Mouse (Mus musculus) stomach, postnatal 0 days (tissue): Measurements from ENCODE around the gene Ttll7.

Source experiments
- CTCF ChIP-seq: IDR thresholded peaks from 2 replicates; pipeline ENCODE4 v1.5.1; 2016; ENCODE audit warnings: antibody characterized with exemption, low read depth, mild to moderate bottlenecking, moderate library complexity
- EP300 ChIP-seq: optimal IDR thresholded peaks from 2 replicates; pipeline ENCODE3; 2016; ENCODE audit warnings: antibody characterized with exemption

- TF ChIP-seq CTCF (no peak), EP300 (no peak)
Measured at GRCm38 (mm10) chr3:147016506-147016905, 164.3 kb downstream of the Ttll7 start.
